Mouse (Mus musculus) thymus, postnatal 14 days (tissue): ENCODE results near the gene Tvp23b.

Source experiments
- DNase-seq: peaks from one replicate; pipeline ENCODE4 v3.0.0; 2021

Tvp23b gene

DNA sequence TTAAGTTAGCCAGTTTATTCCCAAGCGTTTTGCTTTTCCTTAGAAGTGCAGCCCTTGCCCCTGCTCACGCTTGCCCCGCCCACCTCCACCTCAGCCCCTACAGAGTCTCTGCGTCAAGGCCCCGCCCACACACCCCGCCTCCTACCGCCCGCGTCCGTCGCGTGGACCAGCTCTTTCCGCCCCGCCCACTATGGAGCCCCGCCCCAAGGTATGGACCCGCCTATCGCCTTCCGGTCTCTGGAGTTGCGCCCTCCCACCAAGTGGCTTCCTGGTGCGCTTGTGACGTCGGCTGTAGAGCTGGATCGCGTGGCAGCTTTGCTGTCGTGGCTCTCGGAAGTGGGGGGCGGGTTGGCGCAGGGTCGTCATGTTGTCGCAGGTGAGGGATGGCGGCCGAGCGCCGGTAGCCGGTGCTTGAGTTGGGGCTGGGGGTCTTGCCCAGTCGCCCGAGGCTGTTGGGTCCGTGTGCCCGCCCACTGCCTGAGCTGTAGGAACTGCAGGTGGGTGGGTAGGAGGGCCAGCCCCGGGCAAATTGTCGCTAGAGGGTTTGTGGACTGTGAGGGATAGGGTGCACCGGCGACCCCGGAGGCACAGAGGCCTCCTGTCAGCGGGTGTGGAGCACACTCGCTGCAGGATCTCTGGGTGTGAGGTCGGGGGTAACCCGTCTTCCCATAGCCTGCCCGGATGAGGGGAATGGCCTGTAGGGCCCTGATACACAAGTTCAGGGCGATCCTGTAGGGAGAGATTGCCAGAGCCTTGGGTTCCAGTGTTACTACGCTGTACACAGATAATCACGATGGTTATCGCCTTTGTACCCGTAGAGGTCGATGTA is at the start of gene Tvp23b:
Gene Tvp23b, plus strand, starts transcription at position 236 of the 829 bp plus-strand sequence.
- DNase-seq = peak; percentile 100

DNA sequence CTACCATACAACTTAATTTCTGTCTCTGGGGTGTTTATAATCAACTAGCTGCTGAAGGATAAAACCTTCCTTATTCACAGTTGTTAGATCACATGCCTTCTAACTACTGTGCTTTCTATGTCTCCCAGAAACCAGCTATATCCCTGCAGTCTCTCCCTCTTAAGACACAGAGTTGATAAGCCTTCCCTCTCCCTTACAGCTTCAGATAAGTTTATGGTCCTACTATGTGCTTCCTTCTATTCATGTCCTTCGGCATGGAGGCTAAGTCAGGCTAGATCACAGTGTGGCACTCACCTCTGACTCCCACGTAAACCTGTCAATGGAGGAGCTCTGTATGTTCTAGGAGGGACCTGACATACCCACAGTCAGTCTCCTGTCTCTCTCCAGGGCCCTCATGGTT is 48.9 kb upstream of the Tvp23b start:
- DNase-seq = no peak

DNA sequence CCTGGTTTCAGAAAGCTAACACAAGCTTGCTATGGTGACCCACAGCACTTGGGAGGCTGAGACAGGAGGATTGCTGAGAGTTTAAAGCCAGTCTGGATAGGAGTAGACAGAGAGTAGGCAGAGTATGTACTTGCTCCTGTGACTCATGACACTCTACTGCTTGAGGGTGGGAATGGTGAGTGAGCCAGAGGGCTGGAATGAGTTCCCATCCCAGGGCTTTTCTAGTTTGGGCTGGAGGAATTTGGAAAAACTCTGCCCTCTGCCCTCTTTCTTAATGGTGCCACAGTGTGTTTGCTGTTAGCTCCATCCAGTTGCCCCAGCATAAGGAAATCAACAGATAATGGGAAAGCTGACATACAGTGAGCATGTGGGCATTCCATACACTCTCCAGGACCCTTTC is 47.3 kb upstream of the Tvp23b start:
- no peak for DNase-seq

DNA sequence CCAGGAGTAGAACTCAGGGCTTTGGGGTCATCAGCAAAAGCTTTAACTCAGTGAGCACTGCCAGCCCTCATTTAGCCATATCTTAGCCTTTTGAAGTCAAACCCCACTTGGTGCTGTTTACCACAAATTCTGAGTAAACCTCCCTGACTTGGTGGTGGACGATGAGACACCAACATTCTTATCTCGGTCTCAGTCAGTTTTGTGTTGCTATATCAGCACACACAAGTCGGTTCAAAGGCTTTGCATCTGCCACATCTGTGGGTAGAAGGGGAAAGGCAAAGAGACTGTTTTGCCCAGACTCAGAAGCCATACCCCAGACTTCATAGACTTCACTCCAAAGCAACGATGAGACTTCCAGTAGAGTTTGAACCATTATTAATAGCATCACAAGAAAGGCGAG is 34.7 kb upstream of the Tvp23b start:
- peak; percentile 16 for DNase-seq

DNA sequence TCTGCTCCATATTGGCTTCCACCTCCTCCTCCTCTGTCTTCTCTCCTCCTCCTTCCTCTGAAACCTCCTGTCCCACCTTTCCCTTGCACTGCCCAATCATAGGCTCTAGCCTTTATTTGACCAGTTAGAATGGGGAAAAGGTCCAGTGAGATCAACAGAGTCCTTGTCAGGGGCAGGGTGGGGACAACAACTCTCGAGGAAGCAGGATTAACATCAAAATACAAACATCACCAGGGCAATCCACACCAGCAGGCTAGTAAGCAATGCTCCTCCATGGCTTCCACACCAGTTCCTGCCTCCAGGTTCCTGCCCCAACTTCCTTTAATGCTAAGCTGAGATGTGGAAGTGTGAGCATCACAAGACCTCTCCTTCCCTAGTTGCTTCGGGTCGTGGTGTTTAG is 33.5 kb upstream of the Tvp23b start:
- no peak for DNase-seq

DNA sequence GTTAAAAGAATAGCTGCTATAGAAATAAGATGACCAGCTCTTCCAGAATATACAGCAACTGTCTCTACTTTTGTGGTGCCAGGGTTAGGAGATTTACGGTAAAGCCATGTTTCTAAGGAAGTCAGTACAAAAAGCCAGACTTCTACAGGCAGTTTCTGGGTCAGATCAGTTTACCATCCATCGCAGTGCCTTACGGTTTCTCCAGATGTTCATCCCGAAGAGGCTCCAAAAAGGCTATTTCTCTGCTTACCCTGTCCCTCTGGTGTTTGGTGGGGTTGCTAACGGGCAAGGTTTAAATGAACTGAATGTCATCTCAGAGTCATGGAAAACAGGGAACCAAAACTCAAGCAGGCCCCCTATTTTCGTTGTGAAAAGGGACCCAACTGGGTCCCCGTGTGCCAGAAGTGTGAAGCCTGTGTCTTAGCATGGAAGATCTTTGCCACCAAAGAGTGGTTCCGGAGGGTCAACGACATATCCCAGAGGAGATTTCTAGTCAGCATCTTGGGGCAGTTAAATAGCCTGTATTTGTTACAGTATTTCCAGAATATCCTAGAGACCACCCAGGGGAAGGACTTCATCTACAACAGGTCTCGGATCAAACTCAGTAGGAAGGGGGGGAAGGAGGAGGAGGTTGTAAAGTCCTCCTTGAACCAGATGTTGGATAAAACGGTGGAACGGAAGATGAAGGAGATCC is 32.1 kb upstream of the Tvp23b start, which contains the start of gene Fbxw10:
Gene Fbxw10, plus strand, starts transcription at position 109 of the 694 bp plus-strand sequence.
- DNase-seq = peak; percentile 47

DNA sequence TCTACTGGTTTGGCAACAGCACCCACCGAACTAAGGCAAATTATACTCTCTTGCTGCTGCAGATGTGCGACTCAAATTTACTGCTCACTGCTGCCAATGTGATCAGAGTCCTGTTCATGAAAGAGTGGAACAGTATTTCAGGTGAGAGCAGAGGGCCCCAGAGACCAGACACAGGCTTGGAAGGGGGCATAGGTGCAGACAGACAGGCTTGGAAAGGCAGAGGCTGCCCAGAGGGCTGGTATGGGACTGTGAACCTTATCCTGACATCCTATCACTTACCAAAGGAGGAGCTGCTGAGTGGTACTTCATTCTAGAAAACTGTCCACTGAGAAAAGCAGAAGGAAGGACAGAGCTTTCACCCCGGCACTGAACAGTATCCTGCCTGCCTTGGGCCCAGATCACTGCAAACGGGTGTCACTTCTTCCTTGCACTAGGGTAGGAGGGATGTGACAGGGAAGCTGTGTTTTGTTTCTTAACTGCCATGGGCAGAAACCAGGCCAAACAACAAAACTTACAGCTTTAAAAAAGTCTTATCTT is 31.5 kb upstream of the Tvp23b start:
- DNase-seq = peak; percentile 28

DNA sequence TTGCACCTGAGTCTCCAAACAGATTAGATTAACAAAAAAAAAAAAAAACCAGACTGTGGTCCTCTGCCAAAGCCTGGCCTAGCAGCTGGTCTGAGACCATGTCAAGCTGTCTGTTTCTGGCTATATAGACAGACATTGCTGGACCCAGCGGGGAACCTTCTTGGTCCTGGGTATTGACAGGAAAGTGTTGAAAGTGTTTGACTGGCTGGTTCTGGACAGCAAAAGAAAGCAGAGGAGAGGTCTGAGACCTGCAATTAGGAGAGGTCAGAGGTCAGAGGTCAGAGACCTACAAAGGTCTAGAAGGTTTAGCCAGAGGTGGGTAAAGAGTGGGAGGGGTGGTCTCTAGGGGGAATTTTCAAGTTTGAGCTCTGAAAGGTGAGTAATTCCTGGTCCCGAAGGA is 31.0 kb upstream of the Tvp23b start:
- DNase-seq = no peak

DNA sequence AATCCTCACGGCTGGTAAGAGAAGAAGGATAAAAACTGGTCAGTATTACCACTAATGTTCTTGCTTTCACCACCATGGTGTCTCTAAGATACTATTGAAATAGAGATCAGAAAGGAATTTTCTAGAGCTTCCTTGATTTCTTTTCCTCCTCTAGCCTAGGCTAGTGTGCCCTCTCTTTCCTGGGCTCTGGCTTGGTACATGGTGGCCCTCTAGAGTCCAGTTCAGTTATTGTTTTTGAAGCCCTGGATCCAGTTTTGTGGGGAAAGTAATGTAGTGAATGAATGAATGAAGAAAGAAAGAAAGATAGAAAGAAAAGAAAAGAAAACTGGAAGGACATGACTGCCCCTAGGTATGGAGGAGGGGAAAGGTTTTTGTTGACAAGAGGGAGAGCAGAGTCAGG is 28.1 kb upstream of the Tvp23b start:
- DNase-seq = no peak

DNA sequence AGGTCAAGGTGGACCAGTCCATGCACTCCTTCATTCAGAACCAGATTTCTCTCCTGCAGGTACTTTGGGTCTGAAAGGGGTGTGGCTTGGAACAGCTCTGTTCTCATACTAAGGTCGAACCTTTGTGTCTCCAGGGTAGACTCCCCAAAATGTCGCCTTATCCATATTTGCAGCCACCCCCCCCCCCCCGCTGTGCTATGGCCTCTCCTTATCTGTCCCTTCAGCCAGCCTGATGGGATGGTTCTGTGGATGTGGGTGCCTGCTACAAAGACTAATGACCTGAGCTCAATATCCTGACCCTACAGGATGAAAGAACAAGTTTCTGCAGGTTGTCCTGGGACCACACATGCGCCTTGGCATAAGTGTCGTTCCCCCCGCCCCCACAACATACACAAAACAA is 25.9 kb upstream of the Tvp23b start:
- DNase-seq = no peak

DNA sequence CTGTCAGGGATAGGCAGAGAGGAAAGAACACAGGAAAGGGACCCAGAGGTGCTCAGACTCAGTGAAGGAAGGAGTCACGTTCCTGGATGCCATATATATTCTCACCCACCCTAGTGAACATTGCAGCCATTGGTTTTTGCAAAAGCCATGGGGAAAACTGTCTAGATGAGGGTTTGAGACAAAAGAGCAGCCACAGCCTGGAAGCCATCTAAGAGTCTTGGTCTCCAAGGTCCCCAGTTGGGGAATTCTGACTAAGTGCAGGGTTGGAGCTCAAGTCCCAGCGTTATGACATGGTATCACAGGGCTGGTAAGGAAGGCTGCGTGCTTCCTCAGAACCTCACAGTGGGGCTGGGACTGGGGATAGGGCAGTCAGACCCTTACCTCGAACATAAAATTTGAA is 13.7 kb upstream of the Tvp23b start:
- no peak for DNase-seq

DNA sequence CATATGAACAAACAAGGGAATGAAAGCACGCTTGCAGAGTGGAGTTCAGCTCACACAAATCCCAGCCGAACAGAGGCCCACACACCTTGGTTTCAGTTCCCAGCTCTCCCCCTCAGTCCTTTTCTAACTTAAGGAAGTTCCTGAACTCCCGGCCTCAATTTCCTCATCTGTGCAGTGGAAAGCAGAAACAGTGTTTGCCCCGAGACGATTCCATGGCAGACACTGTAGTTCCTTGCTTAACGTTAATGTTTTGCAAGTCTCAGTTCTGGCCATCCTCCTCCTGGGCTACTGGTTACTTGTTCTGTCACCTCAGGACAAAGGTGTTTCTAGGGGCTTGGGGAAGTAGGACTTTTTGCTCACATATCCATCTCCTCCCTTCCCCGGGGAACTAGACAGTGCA is 12.6 kb upstream of the Tvp23b start:
- DNase-seq = no peak

DNA sequence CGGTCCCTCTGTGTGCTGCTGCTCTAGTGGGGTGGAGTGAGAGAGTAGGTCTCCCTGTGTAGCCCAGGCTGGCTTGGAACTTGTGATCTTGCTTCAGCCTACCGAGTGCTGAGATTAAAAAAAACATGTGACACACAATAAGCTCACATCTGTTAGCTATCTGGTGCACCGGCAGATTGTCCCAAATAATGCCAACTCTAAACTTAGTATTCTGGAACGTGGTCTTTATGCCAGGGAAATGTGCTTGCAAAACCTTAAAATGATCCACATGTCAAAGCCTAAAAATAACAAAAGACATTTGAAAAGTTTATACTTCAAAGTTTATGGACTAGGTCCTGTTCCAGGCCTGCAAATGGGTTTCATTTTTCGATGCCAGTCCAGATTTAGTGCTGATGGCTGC is 10.1 kb upstream of the Tvp23b start:
- no peak for DNase-seq

DNA sequence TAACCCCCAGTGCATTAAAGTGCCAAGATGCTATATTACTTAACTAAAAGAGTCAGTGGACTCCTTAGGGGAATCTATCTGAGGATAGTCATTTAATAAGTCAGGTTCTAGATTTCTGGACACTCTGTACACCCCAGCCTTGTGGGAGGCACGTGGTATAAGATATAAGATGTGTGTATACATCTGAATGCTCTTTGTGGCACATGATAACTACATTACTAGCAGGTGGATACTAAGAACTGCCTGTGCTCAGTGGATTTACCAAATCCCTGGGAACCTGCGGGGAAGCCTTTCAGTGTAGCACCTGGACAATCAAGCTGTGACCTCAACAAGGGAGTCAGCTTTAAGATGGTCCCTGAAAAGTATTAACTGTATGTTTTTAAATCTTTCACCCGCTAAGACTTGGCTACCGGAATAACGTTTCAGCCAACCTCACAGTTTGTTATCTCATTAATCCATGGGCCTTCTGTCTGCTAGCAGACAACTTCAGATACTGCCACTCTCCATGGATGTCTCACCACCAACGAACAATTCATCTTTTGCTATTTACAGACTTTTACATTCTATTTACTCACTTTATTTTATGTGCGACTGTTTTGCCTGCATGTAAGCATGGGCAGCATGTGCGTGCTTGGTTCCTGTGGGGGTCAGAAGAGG is 9.4 kb upstream of the Tvp23b start:
- no peak for DNase-seq

DNA sequence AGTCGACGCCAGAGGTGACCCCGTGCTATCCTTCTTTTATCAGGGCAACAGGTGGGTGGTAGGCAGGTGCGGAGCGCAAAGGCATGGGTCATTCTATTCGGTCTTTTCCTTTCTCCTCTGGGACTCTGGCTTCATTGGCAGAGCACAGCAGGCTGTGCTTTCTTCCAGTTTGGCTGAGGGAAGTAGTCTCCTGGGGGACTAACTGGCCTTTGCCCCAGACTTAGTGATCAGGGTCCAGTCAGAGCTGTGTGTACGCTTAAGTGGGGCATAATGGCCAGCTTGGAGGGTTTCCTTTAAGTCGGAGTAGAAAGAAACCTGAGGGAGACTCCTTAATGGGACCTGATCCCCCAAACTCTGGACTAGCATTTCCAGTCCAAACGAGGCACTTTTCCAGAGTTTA is 5.8 kb upstream of the Tvp23b start:
- DNase-seq = no peak

DNA sequence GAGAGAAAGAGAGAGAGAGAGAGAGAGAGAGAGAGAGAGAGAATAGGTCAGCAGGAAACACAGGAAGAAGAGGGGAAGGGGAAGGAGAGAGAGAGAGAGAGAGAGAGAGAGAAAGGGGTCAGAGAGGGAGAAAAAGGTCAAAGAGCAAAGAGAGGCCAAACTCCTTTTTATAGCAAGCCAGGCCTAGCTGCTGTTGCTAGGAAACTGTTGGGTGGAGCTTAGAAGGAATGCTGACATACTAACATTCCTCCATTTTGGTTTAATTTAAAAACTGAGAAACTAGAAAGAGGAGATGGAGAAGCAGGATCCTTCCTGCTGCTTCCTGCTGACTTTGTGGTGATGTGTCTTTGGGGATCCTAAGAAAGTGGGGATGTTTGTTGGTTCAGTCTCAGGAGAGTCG is 3.6 kb upstream of the Tvp23b start:
- DNase-seq = no peak

DNA sequence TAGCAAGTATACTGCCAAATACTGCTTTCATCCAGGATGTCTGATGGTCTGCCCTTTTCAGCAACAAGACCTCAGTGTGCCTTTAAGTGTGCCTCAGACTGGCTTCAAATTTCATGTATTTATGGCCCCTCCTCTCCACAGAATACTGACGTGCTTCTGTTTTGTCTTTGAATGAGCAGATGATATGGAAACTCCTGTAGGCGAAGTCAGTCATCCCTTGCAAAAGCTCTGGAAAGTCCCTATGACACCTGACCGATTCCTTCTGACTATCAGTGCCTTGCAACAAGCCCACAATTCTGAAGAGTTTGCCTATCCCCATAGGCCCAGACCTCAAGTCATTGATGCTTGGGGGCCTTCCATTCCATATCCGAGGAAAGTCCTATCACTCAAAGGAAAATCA is 2.8 kb upstream of the Tvp23b start:
- DNase-seq = no peak

DNA sequence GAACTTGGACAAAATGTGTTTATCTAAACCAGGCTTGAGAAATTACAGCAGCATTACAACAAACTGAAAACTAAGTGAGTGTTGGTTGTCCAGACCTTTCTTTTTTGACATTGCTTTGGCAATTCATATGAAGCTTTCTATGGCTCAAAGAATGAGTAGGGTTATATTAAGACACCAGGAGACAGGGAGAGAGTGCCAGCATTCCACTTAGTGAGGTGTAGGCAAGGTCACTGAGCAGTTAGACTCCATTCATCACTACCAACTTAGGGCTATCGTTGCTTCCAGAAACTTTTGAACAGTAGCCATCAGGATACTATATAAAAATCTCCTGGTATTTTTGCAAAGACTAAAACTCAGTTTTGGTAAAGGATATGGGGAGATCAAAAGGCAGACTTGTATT is 1.9 kb upstream of the Tvp23b start:
- DNase-seq = no peak

DNA sequence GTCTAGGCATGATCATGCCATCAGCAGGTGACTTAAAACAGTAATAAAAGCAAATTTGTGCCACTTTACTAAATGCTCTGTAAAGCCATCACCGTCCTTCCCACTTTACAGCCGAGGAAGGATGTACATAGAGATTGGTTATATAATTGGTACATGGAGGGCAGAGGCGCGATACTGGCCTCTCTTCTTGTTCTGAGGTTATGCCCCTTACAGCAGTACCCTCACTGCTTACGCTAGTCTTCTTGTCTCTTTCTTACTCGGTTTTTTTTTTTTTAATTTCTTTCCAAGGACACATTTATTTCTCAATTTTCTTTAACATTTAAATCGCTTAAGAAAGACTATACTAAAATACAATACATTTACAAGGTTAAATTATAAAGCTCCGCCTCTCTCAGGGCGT is 527 bp upstream of the Tvp23b start:
- DNase-seq = peak; percentile 12

DNA sequence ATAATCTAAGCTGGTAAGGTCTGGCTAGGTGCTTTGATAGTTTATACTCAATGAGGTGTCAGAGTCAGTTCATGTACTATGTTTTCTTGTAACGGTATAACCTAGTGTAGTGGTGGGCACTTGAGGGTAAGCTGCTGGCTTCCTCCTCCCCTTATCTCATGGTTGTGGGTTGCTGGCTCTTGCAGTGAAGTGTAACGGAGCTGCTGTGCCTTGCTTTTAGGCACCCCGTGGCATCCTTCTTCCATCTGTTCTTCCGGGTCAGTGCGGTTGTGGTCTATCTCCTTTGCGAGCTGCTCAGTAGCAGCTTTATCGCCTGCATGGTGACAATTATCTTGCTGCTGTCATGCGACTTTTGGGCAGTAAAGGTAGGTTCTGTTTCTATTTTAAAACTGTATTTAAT is 4.2 kb downstream of the Tvp23b start:
- no peak for DNase-seq

DNA sequence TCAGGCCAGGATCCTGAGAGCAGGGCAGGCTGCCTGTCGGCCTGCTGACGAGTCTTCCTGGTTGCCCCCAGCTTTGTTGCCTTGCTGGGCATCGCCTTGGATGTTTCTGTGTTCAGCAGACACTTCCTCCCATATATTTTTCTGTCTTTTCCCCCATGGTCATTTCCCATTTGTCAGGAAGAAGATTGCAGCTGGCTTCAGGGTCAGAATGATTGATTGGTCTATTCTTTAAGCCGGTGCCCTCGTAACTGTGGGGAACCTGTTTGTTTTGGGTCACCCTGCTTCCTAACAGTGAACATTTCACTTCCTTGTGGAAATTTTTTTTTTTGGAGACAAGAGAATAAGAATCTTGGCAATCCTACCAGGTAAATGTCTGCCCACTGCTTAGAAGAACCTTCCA is 6.1 kb downstream of the Tvp23b start:
- DNase-seq = no peak

DNA sequence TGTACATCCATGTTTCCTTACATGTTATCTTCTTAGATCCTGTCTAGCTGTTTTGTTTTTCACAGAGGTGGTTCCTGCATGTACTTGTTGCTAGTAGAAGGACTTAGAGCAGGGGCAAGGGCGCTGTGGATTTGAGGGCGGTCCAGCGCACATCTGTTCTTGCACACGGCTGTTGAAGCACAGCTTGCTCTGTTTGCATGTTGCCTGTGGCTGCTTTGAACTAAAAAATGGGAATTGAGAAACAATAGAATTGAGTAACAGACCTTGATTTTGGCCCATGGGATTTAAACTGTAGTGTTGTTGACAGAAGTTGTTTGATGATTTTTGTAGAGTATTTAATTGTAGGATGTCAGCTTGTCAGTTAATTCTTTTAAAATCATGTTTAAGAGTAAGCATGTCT is 11.5 kb downstream of the Tvp23b start:
- no peak for DNase-seq

DNA sequence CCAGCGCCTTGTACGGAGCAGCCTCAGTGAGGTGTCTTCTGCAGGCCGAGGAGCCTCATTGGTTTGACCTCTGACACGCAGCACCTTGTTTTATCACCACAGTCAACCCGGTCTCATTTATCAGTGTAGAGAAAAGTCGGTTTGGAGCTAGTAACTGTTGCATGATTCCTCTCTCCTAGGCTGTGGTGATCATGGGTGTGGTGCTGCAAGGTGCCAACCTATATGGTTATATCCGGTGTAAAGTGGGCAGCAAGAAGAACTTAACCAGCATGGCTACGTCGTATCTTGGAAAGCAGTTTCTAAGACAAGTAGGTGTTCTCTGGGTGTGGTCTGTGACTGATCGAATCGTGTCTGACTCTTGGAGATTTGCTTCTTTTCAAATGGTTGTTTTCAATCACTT is 12.5 kb downstream of the Tvp23b start:
- DNase-seq = no peak
